Mouse (Mus musculus): ENCODE measurements at regions not wholly inside any gene's neighbourhood (a gene's known extent, or its start where the extent isn't known, plus 50 kb on each side); places are given as distances from the start of the nearest gene placed in this dataset.

- H3K4me2 ChIP-seq (replicated peaks) = no peak overlapping the region
- 86% methylated on average over 18 of the region's 18 CpGs for WGBS
- no peaks in the 10 kb centered on the region for H3K27me3 ChIP-seq
- H3K36me3 ChIP-seq = no peaks in the 10 kb centered on the region
- no peak overlapping the region for H3K9ac ChIP-seq (replicated peaks)
- H3K4me1 ChIP-seq = no peaks in the 10 kb centered on the region
- H3K4me3 ChIP-seq = no peak overlapping the region
- H3K9me3 ChIP-seq = no peaks in the 10 kb centered on the region
- H3K27ac ChIP-seq (replicated peaks) = no peak overlapping the region
- ATAC-seq (replicated peaks) = no peak
Measured at GRCm38 (mm10) chr10:31012669-31013358, 170.2 kb upstream of the Hey2 start.

- no peak overlapping the region for H3K4me2 ChIP-seq (replicated peaks)
- ATAC-seq (replicated peaks) = no peak
Measured at GRCm38 (mm10) chr10:31009955-31010254, 167.3 kb upstream of the Hey2 start.

GRCm38 (mm10) chr10:31009128-31009954, 166.7 kb upstream of the Hey2 start:
- no peak overlapping the region for H3K4me2 ChIP-seq (replicated peaks)
- WGBS = 81% methylated on average over 5 of the region's 5 CpGs
- H3K27me3 ChIP-seq = no peaks in the 10 kb centered on the region
- no peaks in the 10 kb centered on the region for H3K9me3 ChIP-seq
- no peak overlapping the region for H3K9ac ChIP-seq (replicated peaks)
- H3K4me3 ChIP-seq = no peak overlapping the region
- no peak for ATAC-seq (replicated peaks)
- H3K27ac ChIP-seq (replicated peaks) = no peak overlapping the region
- no peaks in the 10 kb centered on the region for H3K36me3 ChIP-seq
- no peaks in the 10 kb centered on the region for H3K4me1 ChIP-seq

More at GRCm38 (mm10) chr10:31009955-31010254, 167.3 kb upstream of the Hey2 start:
- H3K9me3 ChIP-seq = no peaks in the 10 kb centered on the region
- no peak overlapping the region for H3K4me3 ChIP-seq
- H3K27ac ChIP-seq (replicated peaks) = no peak overlapping the region
- no peaks in the 10 kb centered on the region for H3K27me3 ChIP-seq
- WGBS = 71% methylated on average over 1 of the region's 1 CpGs
- no peak overlapping the region for H3K9ac ChIP-seq (replicated peaks)
- no peaks in the 10 kb centered on the region for H3K4me1 ChIP-seq
- H3K36me3 ChIP-seq = no peaks in the 10 kb centered on the region

GRCm38 (mm10) chr10:30998163-30998944, 155.8 kb upstream of the Hey2 start:
- no peak overlapping the region for H3K9ac ChIP-seq (replicated peaks)
- H3K27me3 ChIP-seq = no peaks in the 10 kb centered on the region
- H3K36me3 ChIP-seq = no peaks in the 10 kb centered on the region
- no peaks in the 10 kb centered on the region for H3K9me3 ChIP-seq
- H3K4me1 ChIP-seq = no peaks in the 10 kb centered on the region
- WGBS = 76% methylated on average over 12 of the region's 12 CpGs
- H3K4me3 ChIP-seq = no peak overlapping the region
- no peak overlapping the region for H3K27ac ChIP-seq (replicated peaks)
- H3K4me2 ChIP-seq (replicated peaks) = no peak overlapping the region
- no peak for ATAC-seq (replicated peaks)

DNA sequence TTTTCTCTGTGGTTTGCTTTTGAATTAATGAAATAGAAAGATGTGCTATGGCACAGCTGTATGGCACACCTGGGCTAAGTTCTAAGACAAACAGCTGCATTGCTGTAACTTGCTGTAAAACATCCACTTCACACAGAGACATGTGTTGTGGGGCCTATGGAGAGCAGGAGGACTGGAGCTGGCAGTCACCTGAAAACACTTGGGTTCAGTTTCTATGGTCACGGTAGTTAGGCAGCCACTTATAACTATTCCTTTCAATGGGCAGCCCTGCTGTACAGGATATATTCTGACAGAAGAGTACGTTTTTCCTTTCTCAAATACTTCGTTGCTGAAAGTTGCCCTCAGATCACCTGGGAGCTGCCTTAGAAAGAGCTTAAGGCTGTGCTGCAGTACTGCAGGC, 149.6 kb upstream of the Hey2 start:
- no peak overlapping the region for H3K9ac ChIP-seq (replicated peaks)
- H3K4me2 ChIP-seq (replicated peaks) = no peak overlapping the region
- no peak overlapping the region for H3K27ac ChIP-seq (replicated peaks)
- no peak for ATAC-seq (replicated peaks)
- H3K27me3 ChIP-seq = no peaks in the 10 kb centered on the region
- H3K4me1 ChIP-seq = no peaks in the 10 kb centered on the region
- H3K36me3 ChIP-seq = no peaks in the 10 kb centered on the region
- no peaks in the 10 kb centered on the region for H3K9me3 ChIP-seq
- 90% methylated on average over 3 of the region's 3 CpGs for WGBS
- no peak overlapping the region for H3K4me3 ChIP-seq

- peak; percentile 88 for ATAC-seq (replicated peaks)
- peak overlapping the region; percentile 29; the same call in 1 of the 2 replicates for H3K27ac ChIP-seq (replicated peaks)
- H3K9me3 ChIP-seq = no peaks in the 10 kb centered on the region
- no peaks in the 10 kb centered on the region for H3K27me3 ChIP-seq
- H3K4me2 ChIP-seq (replicated peaks) = peak overlapping the region; percentile 44
- H3K4me1 ChIP-seq = peaks cover 13% of the 10 kb centered on the region
- H3K4me3 ChIP-seq = peak overlapping the region; percentile 27
- H3K9ac ChIP-seq (replicated peaks) = peak overlapping the region; percentile 14; the same call in 1 of the 2 replicates
- under 1% methylated on average over 8 of the region's 8 CpGs for WGBS
- no peaks in the 10 kb centered on the region for H3K36me3 ChIP-seq
Measured at GRCm38 (mm10) chr10:30980279-30980968, 137.8 kb upstream of the Hey2 start.

- Histone ChIP-seq H3K27me3 (no peaks in the 10 kb centered on the region), H3K4me2 (replicated peaks) (peak overlapping the region; percentile 44), H3K9ac (replicated peaks) (no peak overlapping the region), H3K9me3 (no peaks in the 10 kb centered on the region), H3K36me3 (no peaks in the 10 kb centered on the region), H3K4me3 (peak overlapping the region; percentile 27; the same call in 1 of the 2 replicates), H3K4me1 (peaks cover 13% of the 10 kb centered on the region), H3K27ac (replicated peaks) (peak overlapping the region; percentile 29; the same call in 1 of the 2 replicates)
- WGBS = 3% methylated on average over 3 of the region's 3 CpGs
- peak; percentile 80 for ATAC-seq (replicated peaks)
Measured at GRCm38 (mm10) chr10:30979766-30980165, 137.2 kb upstream of the Hey2 start.

GRCm38 (mm10) chr10:30966176-30966575, 123.6 kb upstream of the Hey2 start:
- Histone ChIP-seq H3K4me3 (no peak overlapping the region), H3K9ac (replicated peaks) (no peak overlapping the region), H3K36me3 (no peaks in the 10 kb centered on the region), H3K4me2 (replicated peaks) (no peak overlapping the region), H3K27ac (replicated peaks) (no peak overlapping the region), H3K4me1 (no peaks in the 10 kb centered on the region), H3K9me3 (no peaks in the 10 kb centered on the region), H3K27me3 (no peaks in the 10 kb centered on the region)
- WGBS = 96% methylated on average over 1 of the region's 1 CpGs
- ATAC-seq (replicated peaks) = no peak

GRCm38 (mm10) chr10:30953825-30954224, 111.2 kb upstream of the Hey2 start:
- WGBS = 81% methylated on average over 3 of the region's 3 CpGs
- no peaks in the 10 kb centered on the region for H3K36me3 ChIP-seq

GRCm38 (mm10) chr10:30952410-30952809, 109.8 kb upstream of the Hey2 start:
- 64% methylated on average over 2 of the region's 2 CpGs for WGBS
- no peaks in the 10 kb centered on the region for H3K4me1 ChIP-seq
- H3K4me3 ChIP-seq = no peak overlapping the region
- H3K36me3 ChIP-seq = no peaks in the 10 kb centered on the region
- H3K9ac ChIP-seq (replicated peaks) = no peak overlapping the region
- H3K27ac ChIP-seq (replicated peaks) = no peak overlapping the region
- H3K27me3 ChIP-seq = no peaks in the 10 kb centered on the region
- H3K4me2 ChIP-seq (replicated peaks) = no peak overlapping the region
- no peak for ATAC-seq (replicated peaks)
- no peaks in the 10 kb centered on the region for H3K9me3 ChIP-seq

More at GRCm38 (mm10) chr10:30953825-30954224, 111.2 kb upstream of the Hey2 start:
- no peak for ATAC-seq (replicated peaks)
- H3K4me3 ChIP-seq = no peak overlapping the region
- H3K27ac ChIP-seq (replicated peaks) = no peak overlapping the region
- no peaks in the 10 kb centered on the region for H3K9me3 ChIP-seq
- no peaks in the 10 kb centered on the region for H3K27me3 ChIP-seq
- no peaks in the 10 kb centered on the region for H3K4me1 ChIP-seq
- no peak overlapping the region for H3K9ac ChIP-seq (replicated peaks)
- no peak overlapping the region for H3K4me2 ChIP-seq (replicated peaks)

DNA sequence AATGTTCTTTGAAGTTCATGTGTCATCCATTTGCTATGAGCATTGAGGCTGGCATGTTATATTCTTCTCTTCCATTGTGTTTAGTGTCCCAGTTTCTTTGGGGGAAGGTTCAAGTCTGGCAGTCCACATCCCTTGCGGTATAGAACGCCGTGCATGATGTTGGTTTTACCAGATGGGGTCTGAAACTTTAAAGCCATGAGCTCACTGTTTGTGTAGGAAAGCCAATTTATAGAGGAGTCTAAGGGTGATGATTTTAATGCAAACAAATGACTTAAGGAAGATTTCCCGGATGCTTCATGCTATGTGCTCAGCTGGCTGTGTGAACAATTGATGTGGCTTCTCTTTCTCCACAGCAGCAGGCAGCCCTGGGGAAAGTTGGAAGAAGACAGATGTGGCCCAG, 104.0 kb upstream of the Hey2 start:
- no peak for ATAC-seq (replicated peaks)
- WGBS = 93% methylated on average over 4 of the region's 4 CpGs
- H3K27ac ChIP-seq (replicated peaks) = no peak overlapping the region

More for the DNA sequence above, 104.0 kb upstream of the Hey2 start:
- Histone ChIP-seq H3K27me3 (no peaks in the 10 kb centered on the region), H3K4me1 (no peaks in the 10 kb centered on the region), H3K4me3 (no peak overlapping the region), H3K9ac (replicated peaks) (no peak overlapping the region), H3K36me3 (no peaks in the 10 kb centered on the region), H3K9me3 (no peaks in the 10 kb centered on the region), H3K4me2 (replicated peaks) (no peak overlapping the region)
